Mouse (Mus musculus) embryo, embryonic 10 days (tissue): ENCODE results near the gene Spats2.

Source experiments
- DNase-seq: peaks from one replicate; pipeline ENCODE4 v3.0.0-alpha.2; 2015; ENCODE audit warnings: low spot score

Gene Spats2

GRCm38 (mm10) chr15:99097840-99098492 lies 27.8 kb upstream of the Spats2 start:
- peak; percentile 49 for DNase-seq

GRCm38 (mm10) chr15:99098493-99098861 lies 27.2 kb upstream of the Spats2 start:
- peak; percentile 43 for DNase-seq

- DNase-seq: peak; percentile 81
These were observed 26.6 kb upstream of the Spats2 start for GRCm38 (mm10) chr15:99099139-99099556.

GRCm38 (mm10) chr15:99099984-99100383 lies 25.7 kb upstream of the Spats2 start:
- DNase-seq: no peak

- no peak for DNase-seq
These were observed 20.5 kb upstream of the Spats2 start for GRCm38 (mm10) chr15:99105238-99105637.

GRCm38 (mm10) chr15:99107866-99108265 lies 17.9 kb upstream of the Spats2 start:
- DNase-seq: no peak

- DNase-seq: no peak
These were observed 14.6 kb upstream of the Spats2 start for GRCm38 (mm10) chr15:99111139-99111538.

- no peak for DNase-seq
These were observed 13.9 kb upstream of the Spats2 start for GRCm38 (mm10) chr15:99111809-99112208.

- DNase-seq: peak; percentile 31
These were observed 12.8 kb upstream of the Spats2 start for GRCm38 (mm10) chr15:99112843-99113395.

GRCm38 (mm10) chr15:99113396-99113975 lies 12.2 kb upstream of the Spats2 start:
- peak; percentile 73 for DNase-seq

- peak; percentile 48 for DNase-seq
These were observed 11.2 kb upstream of the Spats2 start for GRCm38 (mm10) chr15:99114312-99115064.

GRCm38 (mm10) chr15:99115065-99115423 lies 10.7 kb upstream of the Spats2 start:
- no peak for DNase-seq

GRCm38 (mm10) chr15:99116539-99116938 lies 9.2 kb upstream of the Spats2 start:
- DNase-seq: peak; percentile 37

- DNase-seq: no peak
These were observed 4.9 kb upstream of the Spats2 start for GRCm38 (mm10) chr15:99120814-99121213.

- DNase-seq: no peak
These were observed 3.1 kb upstream of the Spats2 start for GRCm38 (mm10) chr15:99122642-99123041.

- peak; percentile 97 for DNase-seq
These were observed 532 bp downstream of the Spats2 start for GRCm38 (mm10) chr15:99126081-99126815.

GRCm38 (mm10) chr15:99126816-99127365 lies 1.2 kb downstream of the Spats2 start:
- DNase-seq: peak; percentile 66

GRCm38 (mm10) chr15:99127851-99128522 lies 2.3 kb downstream of the Spats2 start:
- peak; percentile 25 for DNase-seq

GRCm38 (mm10) chr15:99129441-99129840 lies 3.7 kb downstream of the Spats2 start:
- no peak for DNase-seq

- DNase-seq: peak; percentile 59
These were observed 4.5 kb downstream of the Spats2 start for GRCm38 (mm10) chr15:99129956-99130910.
